Mouse (Mus musculus) megakaryocyte, embryonic 14.5 days (primary cell): ENCODE measurements at regions not wholly inside any gene's neighbourhood (a gene's known extent, or its start where the extent isn't known, plus 50 kb on each side); places are given as distances from the start of the nearest gene placed in this dataset.

Source experiments
- FLI1 ChIP-seq: IDR thresholded peaks from 2 replicates; pipeline ENCODE4 v1.6.1; 2012; ENCODE audit warnings: low read length, inconsistent platforms, mixed read lengths
- GATA1 ChIP-seq: IDR thresholded peaks from 3 replicates; pipeline ENCODE4 v1.6.1; 2012; ENCODE audit warnings: mixed read lengths, low read length, inconsistent platforms, borderline replicate concordance

- no peak for TF ChIP-seq GATA1
- no peak for TF ChIP-seq FLI1
These were observed 173.1 kb downstream of the Inhbb start for GRCm38 (mm10) chr1:119248776-119249495.
